Mouse (Mus musculus) ES-E14 (cell line): ENCODE results near the gene Oxsr1.

Experiments used
- CHD2 ChIP-seq: IDR thresholded peaks from 2 replicates; pipeline ENCODE4 v1.6.1; 2014; ENCODE audit warnings: mild to moderate bottlenecking, low read depth, low read length, inconsistent platforms
- HCFC1 ChIP-seq: IDR thresholded peaks from 2 replicates; pipeline ENCODE4 v1.6.1; 2012; ENCODE audit warnings: low read length, inconsistent platforms, borderline replicate concordance; ENCODE audit not compliant: insufficient read depth
- MAFK ChIP-seq: IDR thresholded peaks from 2 replicates; pipeline ENCODE4 v1.6.1; 2014; ENCODE audit warnings: mild to moderate bottlenecking, low read depth, low read length, inconsistent platforms; ENCODE audit not compliant: insufficient read depth
- ZC3H11A ChIP-seq: IDR thresholded peaks from 2 replicates; pipeline ENCODE4 v1.6.1; 2012; ENCODE audit warnings: low read depth, mild to moderate bottlenecking, inconsistent platforms, low read length, borderline replicate concordance
- ZNF384 ChIP-seq: IDR thresholded peaks from 2 replicates; pipeline ENCODE4 v1.6.1; 2012; ENCODE audit warnings: low read depth, low read length, inconsistent platforms

GRCm38 (mm10) chr9:119201653-119202052, 120.6 kb downstream of the Oxsr1 start:
- TF ChIP-seq MAFK: no peak
- TF ChIP-seq ZC3H11A: no peak
- TF ChIP-seq ZNF384: no peak
- no peak for TF ChIP-seq CHD2
- TF ChIP-seq HCFC1: no peak
